Mouse (Mus musculus): ENCODE results near the gene Mrpl34.

- no peak for TF ChIP-seq MAFK (IDR thresholded peaks at IDR 0.05; ENCODE audit: insufficient read depth, low read depth, low read length)
- TF ChIP-seq ZC3H11A (IDR thresholded peaks at IDR 0.05; ENCODE audit: borderline replicate concordance, low read depth, low read length) = no peak
- no peak for TF ChIP-seq ZNF384 (IDR thresholded peaks at IDR 0.05; ENCODE audit: low read depth, low read length)
- no peak for TF ChIP-seq CHD2 (IDR thresholded peaks at IDR 0.05; ENCODE audit: low read depth, low read length)
Measured at GRCm38 (mm10) chr8:71485142-71486135, 20.7 kb downstream of the Mrpl34 start, which contains the start of gene Ano8.

All from ES-E14 (cell line).